Mouse (Mus musculus): ENCODE measurements around the gene Wdr76. TPM values are rescaled to one million over a fixed set of nuclear protein-coding genes. Genes with fewer than 3 reads are reported as not detected.
"Not testable (repeated sequence)": the region's sequence is repeated elsewhere in the genome, so short reads cannot be mapped to it uniquely, and the experiment has no call there.

Gene Wdr76
- polyA plus RNA-seq, 1 experiment = 1.7 TPM

DNA sequence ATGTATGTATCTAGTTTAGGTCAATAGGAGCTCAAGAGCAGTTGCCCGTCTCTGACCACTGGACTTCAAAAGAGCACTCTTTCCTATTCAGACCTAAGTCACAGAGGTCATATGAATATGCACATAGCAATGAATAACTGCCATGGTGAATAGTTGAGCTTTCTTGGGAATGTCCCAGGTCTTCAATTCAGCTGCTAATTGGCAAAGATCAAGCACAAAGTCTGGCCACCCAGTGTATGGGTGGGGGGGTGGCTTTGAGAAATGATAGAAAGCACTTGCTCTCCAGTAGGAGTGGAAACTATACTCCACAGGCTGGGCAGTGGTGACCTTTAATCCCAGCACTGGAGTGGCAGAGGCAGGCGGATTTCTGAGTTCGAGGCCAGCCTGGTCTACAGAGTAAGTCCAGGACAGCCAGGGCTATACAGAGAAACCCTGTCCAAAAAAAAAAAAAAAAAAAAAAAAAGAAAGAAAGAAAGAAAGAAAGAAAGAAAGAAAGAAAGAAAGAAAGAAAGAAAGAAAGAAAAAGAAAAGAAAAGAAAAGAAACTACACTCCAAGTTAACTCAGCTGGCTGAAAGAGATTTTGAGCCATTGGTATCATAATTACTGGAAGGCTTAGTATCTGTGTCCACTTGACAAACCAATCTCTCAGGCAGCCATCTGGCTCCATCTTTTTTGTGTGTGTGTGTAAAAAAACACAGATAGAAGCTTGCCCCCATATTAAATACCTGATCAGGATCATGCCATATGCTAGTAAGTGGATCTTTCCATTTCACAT is 28.8 kb upstream of the Wdr76 start:
- Histone ChIP-seq H3K4me3 (ENCODE audit: control insufficient read depth, low read depth, low read length) (no peak overlapping the region), H3K27me3 (ENCODE audit: control insufficient read depth, insufficient read depth, low read length) (no peaks in the 10 kb centered on the region), H3K27ac (ENCODE audit: control insufficient read depth, insufficient read depth, low read depth, low read length) (no peak overlapping the region), H3K4me1 (ENCODE audit: control insufficient read depth, insufficient read depth, low read length) (peaks cover 2% of the 10 kb centered on the region; the same call in 1 of the 2 replicates), H3K36me3 (ENCODE audit: control insufficient read depth, insufficient read depth, low read length) (no peaks in the 10 kb centered on the region)
- TF ChIP-seq CTCF (IDR thresholded peaks at IDR 0.05; ENCODE audit: control insufficient read depth, insufficient read depth, insufficient replicate concordance, low read depth, low read length) (no peak), POLR2A (IDR thresholded peaks at IDR 0.05; ENCODE audit: control insufficient read depth, low read depth, low read length) (no peak)

DNA sequence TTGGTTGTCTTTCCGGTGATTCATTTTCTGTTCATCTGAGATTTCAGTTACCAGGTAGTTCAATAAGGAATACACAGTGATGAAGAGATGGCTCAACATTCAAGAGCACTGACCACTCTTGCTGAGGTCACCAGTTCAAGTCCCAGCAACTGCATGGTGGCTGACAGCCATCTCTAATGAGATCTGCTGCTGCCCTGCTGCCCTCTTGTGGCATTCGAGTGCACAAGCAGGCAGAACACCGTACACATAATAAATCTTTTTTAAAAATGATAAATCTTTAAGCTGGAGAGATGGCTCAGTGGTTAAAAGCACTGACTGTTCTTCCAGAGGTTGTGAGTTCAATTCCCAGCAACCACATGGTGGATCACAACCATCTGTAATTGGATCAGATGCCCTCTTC is 26.0 kb upstream of the Wdr76 start:
- TF ChIP-seq POLR2A (IDR thresholded peaks at IDR 0.05; ENCODE audit: control insufficient read depth, low read depth, low read length) (no peak), CTCF (IDR thresholded peaks at IDR 0.05; ENCODE audit: control insufficient read depth, insufficient read depth, insufficient replicate concordance, low read depth, low read length) (peak; percentile 55; the same call in 1 of the 2 replicates)
- Histone ChIP-seq H3K4me3 (ENCODE audit: control insufficient read depth, low read depth, low read length) (no peak overlapping the region), H3K27me3 (ENCODE audit: control insufficient read depth, insufficient read depth, low read length) (no peaks in the 10 kb centered on the region), H3K27ac (ENCODE audit: control insufficient read depth, insufficient read depth, low read depth, low read length) (no peak overlapping the region), H3K36me3 (ENCODE audit: control insufficient read depth, insufficient read depth, low read length) (no peaks in the 10 kb centered on the region), H3K4me1 (ENCODE audit: control insufficient read depth, insufficient read depth, low read length) (peaks cover 2% of the 10 kb centered on the region; the same call in 1 of the 2 replicates)

DNA sequence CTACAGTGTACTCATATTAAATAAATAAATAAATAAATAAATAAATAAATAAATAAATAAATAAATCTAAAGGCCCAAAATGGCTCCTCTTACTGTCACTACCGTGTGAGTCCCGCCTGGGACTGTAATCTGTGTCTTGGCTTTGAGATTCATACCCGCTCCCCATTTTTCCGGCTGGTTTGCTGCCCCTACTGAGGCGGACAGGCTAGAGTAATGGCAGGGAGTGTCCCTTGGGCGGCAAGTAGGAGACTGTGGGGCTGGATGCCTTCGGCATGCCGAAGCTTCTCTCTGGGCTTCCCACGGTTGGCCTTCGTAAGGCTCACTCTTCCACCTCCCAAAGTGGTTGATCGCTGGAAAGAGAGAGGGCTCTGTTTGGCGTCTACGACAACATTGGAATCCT is 25.6 kb upstream of the Wdr76 start:
- not testable (repeated sequence) for H3K36me3 ChIP-seq (ENCODE audit: control insufficient read depth, insufficient read depth, low read length); H3K4me3 ChIP-seq (ENCODE audit: control insufficient read depth, low read depth, low read length); H3K27ac ChIP-seq (ENCODE audit: control insufficient read depth, insufficient read depth, low read depth, low read length); H3K27me3 ChIP-seq (ENCODE audit: control insufficient read depth, insufficient read depth, low read length); H3K4me1 ChIP-seq (ENCODE audit: control insufficient read depth, insufficient read depth, low read length)

DNA sequence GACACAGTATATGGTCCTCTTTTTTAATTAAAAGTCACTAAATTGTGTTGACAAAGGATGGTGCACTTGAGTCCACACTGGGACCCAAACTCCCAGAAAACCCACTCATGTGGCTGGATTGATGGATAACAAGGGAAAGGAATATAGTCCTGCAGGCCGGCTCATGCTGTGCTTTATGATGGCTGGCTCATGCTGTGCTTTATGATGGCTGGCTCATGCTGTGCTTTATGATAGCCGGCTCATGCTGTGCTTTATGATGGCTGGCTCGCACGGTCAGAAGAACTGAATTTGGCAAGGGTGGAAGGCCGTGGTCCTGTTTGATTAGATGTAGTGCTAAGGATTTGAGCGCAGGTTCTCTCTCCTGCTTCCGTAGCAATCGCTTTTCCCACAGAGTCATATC is 22.9 kb upstream of the Wdr76 start:
- H3K27ac ChIP-seq (ENCODE audit: control insufficient read depth, insufficient read depth, low read depth, low read length) = no peak overlapping the region
- no peaks in the 10 kb centered on the region for H3K27me3 ChIP-seq (ENCODE audit: control insufficient read depth, insufficient read depth, low read length)
- no peak for TF ChIP-seq CTCF (IDR thresholded peaks at IDR 0.05; ENCODE audit: control insufficient read depth, insufficient read depth, insufficient replicate concordance, low read depth, low read length)
- no peak for TF ChIP-seq POLR2A (IDR thresholded peaks at IDR 0.05; ENCODE audit: control insufficient read depth, low read depth, low read length)
- no peak overlapping the region for H3K4me3 ChIP-seq (ENCODE audit: control insufficient read depth, low read depth, low read length)
- H3K36me3 ChIP-seq (ENCODE audit: control insufficient read depth, insufficient read depth, low read length) = no peaks in the 10 kb centered on the region
- peaks cover 2% of the 10 kb centered on the region; the same call in 1 of the 2 replicates for H3K4me1 ChIP-seq (ENCODE audit: control insufficient read depth, insufficient read depth, low read length)

DNA sequence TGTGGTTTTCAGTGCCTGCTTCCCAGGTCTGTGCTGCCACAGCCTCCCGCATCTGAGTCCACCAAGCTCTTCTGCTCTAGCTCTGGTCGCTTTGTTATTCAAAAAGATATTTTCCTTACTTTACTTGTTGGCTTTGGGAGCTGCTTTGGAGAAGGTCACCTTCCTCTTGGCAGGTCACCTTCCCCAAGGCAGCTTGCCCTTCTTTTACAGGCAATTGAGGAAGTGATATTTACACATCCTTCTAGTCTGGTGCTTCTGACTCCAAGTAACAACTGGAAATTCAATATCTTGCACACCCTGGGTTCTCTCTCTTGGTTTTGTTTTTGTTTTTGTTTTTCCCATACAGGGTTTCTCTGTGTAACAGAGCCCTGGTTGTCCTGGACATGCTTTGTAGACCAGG is 22.1 kb upstream of the Wdr76 start:
- H3K27ac ChIP-seq (ENCODE audit: control insufficient read depth, insufficient read depth, low read depth, low read length); H3K36me3 ChIP-seq (ENCODE audit: control insufficient read depth, insufficient read depth, low read length); H3K27me3 ChIP-seq (ENCODE audit: control insufficient read depth, insufficient read depth, low read length); H3K4me1 ChIP-seq (ENCODE audit: control insufficient read depth, insufficient read depth, low read length); H3K4me3 ChIP-seq (ENCODE audit: control insufficient read depth, low read depth, low read length): not testable (repeated sequence)

DNA sequence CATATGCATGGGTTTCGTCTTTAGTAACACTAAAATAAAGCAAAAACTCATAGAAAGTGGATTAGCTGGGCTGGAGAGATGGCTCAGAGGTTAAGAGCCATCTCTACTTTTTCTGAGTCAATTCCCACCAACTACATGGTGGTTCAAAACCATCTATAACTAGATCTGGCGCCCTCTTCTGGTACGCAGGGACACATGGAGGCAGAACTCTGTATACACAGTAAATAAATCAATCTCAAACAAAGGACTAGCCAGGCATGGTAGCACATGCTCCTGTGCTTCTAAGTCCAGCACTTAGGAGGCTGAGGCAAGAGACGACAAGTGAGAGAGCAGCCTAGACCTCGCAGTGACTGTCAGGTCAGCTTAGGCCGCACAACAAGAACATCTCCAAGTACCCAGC is 5.0 kb upstream of the Wdr76 start:
- H3K4me3 ChIP-seq (ENCODE audit: control insufficient read depth, low read depth, low read length); H3K27me3 ChIP-seq (ENCODE audit: control insufficient read depth, insufficient read depth, low read length); H3K4me1 ChIP-seq (ENCODE audit: control insufficient read depth, insufficient read depth, low read length); H3K27ac ChIP-seq (ENCODE audit: control insufficient read depth, insufficient read depth, low read depth, low read length); H3K36me3 ChIP-seq (ENCODE audit: control insufficient read depth, insufficient read depth, low read length): not testable (repeated sequence)

DNA sequence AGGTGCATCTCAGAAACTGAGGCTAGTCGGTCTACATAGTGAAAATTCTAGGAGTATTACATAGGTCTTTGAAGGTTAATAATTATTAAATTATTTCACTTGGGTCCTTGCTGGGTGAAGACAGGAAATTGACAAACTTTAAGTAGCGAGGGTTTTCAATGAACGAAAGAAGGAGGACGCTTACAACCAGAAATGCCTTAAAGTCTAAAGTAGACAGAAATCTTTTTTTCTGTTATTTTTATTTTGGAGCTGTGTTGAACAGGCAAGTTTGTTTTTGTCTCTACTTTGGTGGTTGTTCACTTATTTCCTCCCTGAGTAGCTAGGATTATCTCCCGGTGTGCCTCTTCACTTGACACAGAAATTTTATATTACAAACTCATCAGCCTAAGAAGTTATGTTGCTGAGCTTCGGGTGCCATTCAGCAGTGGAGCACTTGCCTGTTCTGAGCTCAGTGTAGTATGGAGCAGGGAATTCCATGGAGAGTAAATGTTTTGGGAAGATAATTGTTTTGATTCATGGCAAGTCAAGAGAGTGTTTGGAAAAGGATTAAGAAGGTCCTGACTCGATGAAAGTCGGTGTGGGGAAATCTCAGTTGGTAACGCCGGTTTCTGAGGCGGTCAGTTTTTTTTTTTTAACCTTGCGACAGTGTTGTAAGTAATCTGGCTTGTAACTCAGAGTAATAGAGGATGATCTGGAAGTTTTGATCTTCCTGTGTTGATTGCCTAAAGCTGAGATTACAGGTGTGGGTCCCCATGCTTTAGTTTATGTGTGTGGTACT is 839 bp downstream of the Wdr76 start:
- TF ChIP-seq CTCF (IDR thresholded peaks at IDR 0.05; ENCODE audit: control insufficient read depth, insufficient read depth, insufficient replicate concordance, low read depth, low read length) (no peak), POLR2A (IDR thresholded peaks at IDR 0.05; ENCODE audit: control insufficient read depth, low read depth, low read length) (no peak)
- Histone ChIP-seq H3K27ac (ENCODE audit: control insufficient read depth, insufficient read depth, low read depth, low read length) (no peak overlapping the region), H3K4me1 (ENCODE audit: control insufficient read depth, insufficient read depth, low read length) (peaks cover 5% of the 10 kb centered on the region), H3K4me3 (ENCODE audit: control insufficient read depth, low read depth, low read length) (no peak overlapping the region), H3K36me3 (ENCODE audit: control insufficient read depth, insufficient read depth, low read length) (no peaks in the 10 kb centered on the region), H3K27me3 (ENCODE audit: control insufficient read depth, insufficient read depth, low read length) (no peaks in the 10 kb centered on the region)

DNA sequence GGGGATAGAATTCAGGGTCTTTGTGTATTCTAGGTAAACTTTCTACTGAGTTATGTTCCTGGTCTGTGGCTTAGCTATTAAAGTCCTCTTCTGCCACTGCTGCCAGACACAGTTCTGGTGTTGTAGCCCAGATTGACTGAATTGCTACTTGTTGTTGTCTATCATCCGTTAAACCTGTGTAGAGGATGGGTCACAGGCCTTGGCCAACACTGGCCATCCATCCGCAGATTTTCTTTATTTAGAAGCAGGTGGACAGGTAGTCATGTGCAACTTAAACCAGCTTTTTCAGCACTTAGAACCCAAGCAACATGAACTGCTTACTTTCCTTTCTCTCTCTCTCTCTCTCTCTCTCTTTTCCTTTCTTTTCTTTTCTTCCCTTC is 1.4 kb downstream of the Wdr76 start:
- no peak for TF ChIP-seq POLR2A (IDR thresholded peaks at IDR 0.05; ENCODE audit: control insufficient read depth, low read depth, low read length)
- no peak for TF ChIP-seq CTCF (IDR thresholded peaks at IDR 0.05; ENCODE audit: control insufficient read depth, insufficient read depth, insufficient replicate concordance, low read depth, low read length)
- Histone ChIP-seq H3K27me3 (ENCODE audit: control insufficient read depth, insufficient read depth, low read length) (no peaks in the 10 kb centered on the region), H3K4me3 (ENCODE audit: control insufficient read depth, low read depth, low read length) (no peak overlapping the region), H3K27ac (ENCODE audit: control insufficient read depth, insufficient read depth, low read depth, low read length) (no peak overlapping the region), H3K4me1 (ENCODE audit: control insufficient read depth, insufficient read depth, low read length) (peaks cover 5% of the 10 kb centered on the region), H3K36me3 (ENCODE audit: control insufficient read depth, insufficient read depth, low read length) (no peaks in the 10 kb centered on the region)
